Mouse (Mus musculus): ENCODE measurements around the gene Hoxa9.

Hoxa9 gene

DNA sequence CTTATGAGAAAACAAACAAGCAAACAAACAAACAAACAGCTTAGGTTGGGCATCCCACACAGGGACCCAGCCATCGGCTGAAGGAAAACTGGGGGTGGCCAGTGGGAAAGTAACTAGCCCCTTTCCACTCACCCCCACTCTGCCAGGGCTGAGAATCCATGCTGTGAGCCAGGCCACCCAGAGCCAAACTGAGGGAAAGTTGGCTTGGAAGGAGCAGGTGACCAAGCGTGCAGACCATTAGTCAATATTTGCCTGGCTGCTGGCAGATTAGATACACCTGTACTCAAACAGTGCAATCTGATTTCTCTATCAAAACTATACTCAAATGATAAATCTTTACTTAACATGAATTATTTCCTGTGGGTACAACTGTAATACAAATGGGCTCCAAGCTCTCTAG lies 48.9 kb downstream of the Hoxa9 start:
- no peak for DNase-seq (ENCODE audit: low spot score)

DNA sequence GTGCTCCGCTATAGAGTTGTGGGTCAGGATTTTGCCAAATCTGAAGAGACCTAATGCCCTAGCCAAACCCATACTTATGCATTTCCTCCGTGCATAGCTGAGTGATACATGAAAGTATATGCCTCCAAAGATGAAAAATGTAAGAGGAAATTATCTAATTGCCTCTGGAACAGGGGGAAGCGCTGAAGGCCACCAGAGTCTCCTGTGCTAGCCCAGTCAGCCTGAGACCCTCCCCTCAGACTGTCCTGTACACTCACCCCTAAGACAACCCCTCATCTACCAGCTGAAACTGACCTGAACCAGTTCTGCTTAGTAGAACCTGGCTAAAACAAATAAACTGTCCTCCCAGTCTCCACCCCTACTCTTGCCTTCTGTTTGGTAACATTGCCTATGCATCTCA lies 50.2 kb downstream of the Hoxa9 start:
- no peak for DNase-seq (ENCODE audit: low spot score)

DNA sequence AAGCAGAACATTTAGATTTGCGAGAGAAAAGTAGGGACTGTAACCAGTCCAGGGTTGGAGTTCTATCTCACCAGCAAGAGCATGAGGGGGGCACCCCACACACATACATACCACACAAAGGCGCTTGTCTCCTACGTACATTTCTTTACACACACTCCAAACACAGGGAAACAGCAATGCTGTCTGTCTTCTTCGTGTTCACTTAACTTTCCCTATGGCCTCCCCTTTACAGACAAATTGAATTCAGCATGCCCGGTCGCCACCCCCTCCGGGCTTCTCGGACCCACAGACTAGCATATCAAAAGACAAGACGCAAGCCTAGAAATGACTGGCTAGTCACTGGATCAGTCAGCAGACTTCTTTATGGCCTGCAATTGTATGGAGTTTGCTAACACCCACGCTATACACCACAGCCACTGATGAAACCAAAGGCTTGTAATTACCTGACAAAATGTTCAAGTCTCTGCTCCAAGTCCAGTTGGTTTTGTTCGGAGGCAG lies 50.6 kb downstream of the Hoxa9 start:
- no peak for DNase-seq (ENCODE audit: low spot score)

DNA sequence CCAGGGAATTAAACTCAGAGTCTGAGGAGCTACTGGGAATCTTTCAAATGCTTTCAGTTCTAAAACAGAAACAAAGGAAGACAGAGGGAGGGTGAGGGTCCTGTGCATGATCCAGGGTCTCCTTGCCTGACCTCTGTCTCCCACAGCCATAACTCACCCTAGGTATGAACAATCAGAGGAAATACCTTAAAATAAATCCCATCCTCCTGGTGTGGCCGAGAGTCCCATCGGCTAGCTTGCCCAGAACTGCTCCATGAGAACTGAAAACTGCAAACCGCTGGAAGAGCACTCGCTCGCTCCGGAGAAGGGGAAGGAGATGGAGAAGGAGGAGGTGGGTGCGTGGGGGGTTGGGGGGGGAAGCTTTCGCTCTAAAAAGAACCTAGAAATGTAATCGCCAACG lies 51.2 kb downstream of the Hoxa9 start:
- DNase-seq (ENCODE audit: low spot score): no peak

DNA sequence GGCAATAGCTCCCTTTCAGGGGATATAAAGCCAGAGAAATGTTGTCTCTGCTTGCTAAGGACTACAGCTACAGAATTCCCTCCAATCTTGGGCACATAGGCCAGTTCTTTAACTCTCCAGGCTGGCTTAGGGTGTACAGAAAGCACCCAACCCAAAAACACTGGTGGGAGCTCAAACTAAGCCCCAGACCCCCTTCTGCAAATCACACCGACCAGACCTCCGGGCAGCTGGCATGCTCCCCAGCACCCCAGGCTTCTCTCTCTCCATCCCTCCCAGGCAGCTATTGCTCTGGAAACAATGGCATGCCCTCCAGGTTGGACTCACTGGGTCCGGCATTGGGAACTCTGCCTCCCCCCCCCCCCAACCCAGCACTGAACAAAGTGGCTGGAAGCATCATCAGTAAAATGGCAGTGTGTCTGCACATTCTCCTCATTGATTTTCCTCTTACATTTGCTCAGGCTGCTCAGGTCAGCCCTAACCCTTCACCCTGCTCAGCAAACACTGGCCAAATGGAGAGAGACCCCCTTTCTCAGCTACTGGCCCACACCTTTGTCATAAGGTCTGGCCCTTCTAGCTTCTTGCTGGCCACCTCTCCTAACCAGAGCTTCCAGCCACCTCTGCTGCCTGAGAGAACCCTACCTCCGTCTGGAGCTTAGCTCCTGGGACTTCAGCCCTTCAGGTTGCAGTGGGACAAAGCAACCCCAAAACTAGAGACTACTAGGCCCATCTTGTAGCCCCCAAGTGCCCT lies 51.8 kb downstream of the Hoxa9 start:
- no peak for DNase-seq (ENCODE audit: low spot score)

DNA sequence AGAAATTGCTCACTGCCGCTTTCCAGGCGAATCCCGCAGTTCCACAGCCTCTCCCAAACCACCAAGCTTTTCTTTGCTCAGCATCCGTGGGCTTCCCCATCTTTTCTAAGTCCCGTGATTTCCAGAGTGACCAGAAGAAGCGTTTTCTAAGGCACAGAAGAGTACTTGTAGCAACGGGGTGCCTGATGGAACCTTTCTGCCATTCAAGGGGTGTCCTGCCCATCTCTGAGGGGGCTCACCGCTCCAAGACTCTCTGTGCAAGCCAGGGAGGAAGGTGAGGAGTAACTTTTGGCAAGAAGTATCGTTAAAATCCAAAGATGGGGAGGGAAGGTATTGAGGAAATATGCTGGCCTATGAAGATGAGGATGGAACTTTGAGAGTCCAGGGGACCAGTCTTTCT lies 53.1 kb downstream of the Hoxa9 start:
- no peak for DNase-seq (ENCODE audit: low spot score)

DNA sequence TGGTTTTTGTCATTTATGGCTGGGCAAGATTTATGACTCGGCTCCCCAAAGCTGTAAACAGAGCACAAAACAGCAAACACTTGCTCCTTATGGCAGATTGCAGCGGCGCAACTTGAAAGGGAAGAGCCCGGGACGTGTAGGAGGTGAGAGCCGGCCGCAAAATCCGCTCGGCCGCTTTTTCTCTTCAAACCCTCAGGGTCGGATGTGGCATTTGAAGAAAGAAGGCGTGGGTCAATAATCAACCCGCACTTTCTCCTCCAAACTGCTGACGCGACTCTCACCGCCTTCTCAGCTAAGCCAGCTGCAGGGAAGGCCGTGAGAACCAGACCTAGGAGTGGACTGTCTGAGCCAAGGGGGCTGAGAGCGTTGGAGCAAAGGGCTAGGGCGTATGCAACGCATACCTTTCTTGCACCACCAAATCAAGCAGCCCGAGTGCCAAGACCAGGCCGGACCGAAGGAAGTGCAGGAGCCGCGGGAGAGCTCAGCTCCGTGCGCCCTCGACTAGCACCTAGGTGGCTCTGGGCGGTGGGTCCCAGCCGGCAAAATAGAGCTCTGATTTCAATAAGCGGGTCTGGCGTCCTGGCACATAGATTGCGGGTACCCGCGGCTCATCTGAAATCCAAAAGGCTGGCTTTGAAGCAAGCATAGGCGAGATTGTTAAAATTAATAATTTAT lies 53.7 kb downstream of the Hoxa9 start, which contains the start of gene 5730596B20Rik:
Gene 5730596B20Rik (plus strand): TSS at position 438 of the 675 bp plus-strand sequence.
- no peak for DNase-seq (ENCODE audit: low spot score)

DNA sequence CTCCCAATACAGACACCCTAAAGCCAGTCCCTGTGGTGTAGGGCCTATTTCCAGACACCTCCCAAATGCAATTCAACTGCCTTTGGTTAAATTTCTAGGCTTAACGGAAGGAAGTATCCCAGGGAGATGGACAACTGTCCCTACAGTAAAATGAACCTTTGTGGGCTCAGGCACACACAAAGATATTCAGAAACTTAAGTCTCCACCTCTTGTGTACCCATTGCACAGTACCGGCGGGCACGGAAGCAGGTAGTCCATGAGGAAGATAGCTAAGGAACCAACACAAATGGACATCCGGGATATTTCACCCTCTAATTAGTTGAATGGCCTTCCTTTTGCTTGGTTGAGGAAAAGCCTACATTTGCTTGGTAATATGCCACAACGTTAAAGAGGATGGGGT lies 54.5 kb downstream of the Hoxa9 start:
- no peak for DNase-seq (ENCODE audit: low spot score)

DNA sequence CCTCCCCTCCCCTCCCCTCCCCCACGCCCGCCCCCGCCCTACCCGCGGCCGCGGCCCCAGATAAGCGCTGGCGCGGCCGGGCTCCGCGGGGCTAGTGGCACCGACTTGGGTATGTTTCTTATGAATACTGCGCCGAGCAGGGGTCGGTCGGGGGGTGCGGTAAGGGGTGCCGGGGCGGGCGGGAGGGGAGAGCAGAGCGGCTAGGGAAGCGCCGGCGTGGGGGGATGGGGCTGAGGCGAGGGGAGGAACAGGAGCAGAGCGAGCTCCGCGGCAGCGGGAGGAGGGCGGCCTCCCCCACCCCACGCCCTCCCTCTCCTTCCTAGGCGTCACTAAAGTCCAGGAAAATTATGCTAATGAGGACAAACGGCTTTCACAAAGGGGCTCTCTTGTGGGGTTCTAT lies 55.0 kb downstream of the Hoxa9 start:
- DNase-seq (ENCODE audit: low spot score): peak; percentile 27

DNA sequence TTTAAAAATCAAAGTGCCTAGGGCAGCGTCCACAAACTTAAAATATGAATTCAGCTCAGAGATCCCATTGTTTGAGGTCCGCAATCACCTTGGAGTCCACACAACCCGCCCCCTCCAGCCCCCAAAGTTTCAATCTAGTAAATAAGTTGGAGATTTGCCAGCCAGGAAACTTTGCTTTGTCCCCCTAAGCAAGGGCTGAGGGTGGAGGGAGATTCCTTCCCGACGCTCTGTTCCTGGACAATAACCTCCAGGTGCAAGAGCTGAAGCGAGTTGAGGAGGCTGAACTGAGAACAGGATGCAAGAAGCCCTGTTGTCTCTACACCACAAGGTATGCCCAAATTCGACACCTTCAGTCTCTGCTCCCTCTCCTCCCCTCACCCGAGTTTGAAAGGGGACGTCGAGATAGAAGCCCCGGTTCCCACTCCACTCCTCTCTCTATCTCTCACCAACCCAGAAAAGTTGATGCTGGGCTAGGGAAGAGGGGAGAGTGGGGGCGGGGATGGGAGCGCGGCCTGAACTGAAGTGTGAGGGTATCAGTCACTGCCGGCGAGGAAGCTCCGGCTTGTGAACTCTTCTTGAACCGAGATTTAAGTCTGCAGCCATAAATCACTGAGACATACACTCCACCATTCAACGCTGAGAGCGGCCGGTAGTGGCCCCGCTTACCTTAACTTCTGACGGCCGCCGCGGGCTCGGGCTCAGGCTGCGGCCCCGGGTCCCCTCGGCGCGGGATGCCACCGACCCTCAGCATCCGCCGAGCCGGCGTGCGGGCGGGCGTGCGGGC lies 55.7 kb downstream of the Hoxa9 start:
- no peak for DNase-seq (ENCODE audit: low spot score)

DNA sequence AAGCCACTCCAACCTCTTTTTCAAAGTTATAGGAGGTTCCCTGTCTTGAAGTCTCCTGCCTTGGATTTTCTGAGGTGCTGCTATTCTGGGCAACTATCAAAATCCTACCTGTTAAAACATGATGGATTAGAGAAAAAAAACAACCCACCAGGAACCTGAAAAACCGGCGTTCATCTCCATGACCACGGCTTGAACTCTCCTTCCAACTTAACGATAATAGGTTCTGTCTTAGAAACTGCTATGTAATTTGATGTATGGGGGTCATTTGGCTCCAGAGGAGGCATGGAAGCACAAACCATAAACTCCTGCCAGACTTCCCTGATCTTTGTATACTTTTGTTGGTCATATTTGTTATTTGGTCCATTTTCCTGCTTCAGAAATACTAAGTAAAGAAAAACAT lies 57.2 kb downstream of the Hoxa9 start:
- DNase-seq (ENCODE audit: low spot score): no peak

Measured in ovary, postnatal 36 days (tissue).